Comparison of ENCODE assay signal across 19 mouse cellular contexts in the genomic region with DNA sequence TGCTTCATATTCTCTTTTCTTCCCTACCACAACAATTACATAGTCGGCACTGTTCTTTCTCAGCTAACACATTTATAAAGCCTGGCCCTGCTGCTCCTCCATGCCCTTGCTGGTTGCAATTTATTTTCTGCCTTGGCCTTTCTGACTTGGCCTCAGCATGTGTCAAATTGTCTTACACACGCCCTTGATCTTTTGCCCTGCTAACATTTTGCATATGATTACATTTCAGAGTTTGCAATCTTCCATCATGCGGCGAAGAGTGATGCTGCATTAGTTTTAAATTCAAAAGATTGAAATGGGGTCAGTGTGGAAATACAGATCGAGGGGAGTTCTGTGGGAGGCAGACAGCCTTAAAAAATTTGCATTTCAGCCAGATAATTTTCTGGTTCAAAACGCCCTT.
DNase-seq lines count a peak whose midpoint lies in the region; ATAC-seq lines count a peak whose summit lies in the region.
"Had no signal": no experiment of that assay in that cellular context is flagged by ENCODE, and none has a peak within 500 bp of the region (broad histone marks: within the 10 kb centered on the region; RNA-seq: fewer than 3 reads in every experiment).

No protein-coding gene starts in this region.

- H3K4me3 ChIP-seq in midbrain, embryonic 11.5 days (ENCODE audit: low read depth, low read length) = no peak overlapping the region
- H3K4me3 ChIP-seq in midbrain, embryonic 10.5 days = no peak overlapping the region
- H3K4me3 ChIP-seq: embryonic facial prominence, embryonic 10.5 days; embryonic facial prominence, embryonic 12.5 days; forebrain, embryonic 13.5 days; forebrain, embryonic 15.5 days had no signal

- H3K27me3 ChIP-seq in midbrain, embryonic 11.5 days (ENCODE audit: control insufficient read depth, insufficient read depth, low read length) = no peaks in the 10 kb centered on the region
- no peaks in the 10 kb centered on the region for H3K27me3 ChIP-seq in midbrain, embryonic 10.5 days (ENCODE audit: low read depth, poor library complexity, severe bottlenecking)
- H3K27me3 ChIP-seq: CH12.LX; embryonic facial prominence, embryonic 12.5 days; forebrain, embryonic 13.5 days; forebrain, embryonic 15.5 days; Patski had no signal

- H3K4me2 ChIP-seq in midbrain, embryonic 11.5 days = no peak overlapping the region
- H3K4me2 ChIP-seq: embryonic facial prominence, embryonic 12.5 days; forebrain, embryonic 13.5 days; forebrain, embryonic 15.5 days had no signal

- H3K9ac ChIP-seq in midbrain, embryonic 11.5 days (ENCODE audit: low read length) = no peak overlapping the region
- H3K9ac ChIP-seq: embryonic facial prominence, embryonic 12.5 days; forebrain, embryonic 13.5 days; forebrain, embryonic 15.5 days; forebrain, postnatal 0 days had no signal

- no peak overlapping the region for H3K27ac ChIP-seq in midbrain, embryonic 11.5 days (ENCODE audit: low read depth, low read length)
- H3K27ac ChIP-seq in midbrain, embryonic 10.5 days (replicated peaks) = no peak overlapping the region
- H3K27ac ChIP-seq: embryonic facial prominence, embryonic 10.5 days; embryonic facial prominence, embryonic 12.5 days; forebrain, embryonic 13.5 days; forebrain, embryonic 15.5 days had no signal

- DNase-seq in adrenal gland, adult 2 months = peak; percentile 51
- DNase-seq in adrenal gland, postnatal 25 days = no peak
- peak; percentile 56 for DNase-seq in midbrain, embryonic 11.5 days (ENCODE audit: low spot score, missing footprints)
- DNase-seq in midbrain, embryonic 10.5 days (ENCODE audit: low spot score) = no peak
- peak; percentile 15 to 26 for DNase-seq in adrenal gland, postnatal 36 days
- no peak for DNase-seq in heart, adult 11 months
- DNase-seq: cerebellum, adult 11-12 months; cerebellum, adult 2 months; cerebellum, adult 9-10 months; cerebellum, postnatal 25 days; forebrain, postnatal 0 days had no signal

- no peak for ATAC-seq in midbrain, embryonic 11.5 days (ENCODE audit: low FRiP score)
- ATAC-seq: activated CD4-positive, CD25-positive, alpha-beta regulatory T cell, adult 4 months; forebrain, embryonic 13.5 days; forebrain, embryonic 15.5 days; forebrain, postnatal 0 days; Patski had no signal

- WGBS in midbrain, embryonic 11.5 days = 80% methylated on average over 6 of the region's 6 CpGs
- WGBS in midbrain, embryonic 10.5 days = 86% methylated on average over 6 of the region's 6 CpGs

- H3K9me3 ChIP-seq in midbrain, embryonic 11.5 days (ENCODE audit: control insufficient read depth, low read length) = no peaks in the 10 kb centered on the region
- H3K9me3 ChIP-seq in midbrain, embryonic 10.5 days (replicated peaks) = no peaks in the 10 kb centered on the region
- H3K9me3 ChIP-seq: embryonic facial prominence, embryonic 10.5 days; embryonic facial prominence, embryonic 12.5 days; forebrain, embryonic 13.5 days; forebrain, embryonic 15.5 days had no signal

- no peaks in the 10 kb centered on the region for H3K36me3 ChIP-seq in midbrain, embryonic 11.5 days (ENCODE audit: control insufficient read depth, insufficient read depth, low read length)
- no peaks in the 10 kb centered on the region for H3K36me3 ChIP-seq in midbrain, embryonic 10.5 days
- H3K36me3 ChIP-seq: embryonic facial prominence, embryonic 10.5 days; embryonic facial prominence, embryonic 12.5 days; forebrain, embryonic 15.5 days; G1E had no signal

- H3K4me1 ChIP-seq in midbrain, embryonic 11.5 days (ENCODE audit: control insufficient read depth, insufficient read depth, low read length) = no peaks in the 10 kb centered on the region
- H3K4me1 ChIP-seq in midbrain, embryonic 10.5 days = no peaks in the 10 kb centered on the region
- H3K4me1 ChIP-seq: embryonic facial prominence, embryonic 10.5 days; embryonic facial prominence, embryonic 12.5 days; forebrain, embryonic 13.5 days; forebrain, embryonic 15.5 days had no signal

Comparison
In these comparisons a context has a peak if more than half of its experiments do, and no peak if none do; other contexts are left out.
1. DNase-seq: peak in adrenal gland, adult 2 months (single experiment), midbrain, embryonic 11.5 days (single experiment) and adrenal gland, postnatal 36 days (2 of 2); none in adrenal gland, postnatal 25 days (single experiment), midbrain, embryonic 10.5 days (single experiment) and heart, adult 11 months (single experiment).